Mouse (Mus musculus) megakaryocyte-erythroid progenitor cell, adult 5 weeks (primary cell): ENCODE measurements around the gene Vmn1r89. TPM values are rescaled to one million over a fixed set of nuclear protein-coding genes. Genes with fewer than 3 reads are reported as not detected.

Experiments
- polyA plus RNA-seq: library from polyadenylated mRNA; stranded (reverse); fragments of >175 nt; gene quantifications from 2 replicates; pipeline ENCODE4 v1.2.3, GENCODE M21; 2012

The Vmn1r89 gene
- polyA plus RNA-seq: not detected in 2 replicates

DNA sequence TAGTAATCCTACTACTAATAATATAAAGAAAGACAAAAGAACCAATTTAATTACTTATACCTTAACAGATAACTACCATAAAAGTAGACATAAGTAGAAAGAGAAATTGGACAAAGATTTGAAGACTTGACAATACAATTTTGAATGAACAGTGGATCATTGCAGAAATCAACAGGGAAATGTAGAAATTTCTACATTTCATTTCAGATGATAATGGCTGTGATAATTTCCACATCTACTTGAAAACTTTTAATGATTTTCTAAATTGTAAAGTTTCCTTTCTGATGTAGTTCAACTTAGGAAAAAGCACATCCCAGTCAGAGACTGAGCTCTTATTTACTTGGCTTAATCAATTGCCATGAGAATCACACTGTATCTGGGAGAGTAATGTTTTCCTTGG, at the start of gene Vmn1r89:
Gene Vmn1r89 (plus strand): TSS at position 301 of the 400 bp plus-strand sequence.

Other genes with a start within 250 kb of the Vmn1r89 start
- 3.0 and 3.8 TPM in 2 replicates for gene Zfp324, start 247.2 kb upstream of the Vmn1r89 start, polyA plus RNA-seq
- 4.6 and 4.9 TPM in 2 replicates for gene Zfp446, start 235.2 kb upstream of the Vmn1r89 start, polyA plus RNA-seq
- not detected in 2 replicates for gene Slc27a5, start 214.8 kb upstream of the Vmn1r89 start, polyA plus RNA-seq
- 371 and 417 TPM in 2 replicates for gene Trim28, start 213.9 kb upstream of the Vmn1r89 start, polyA plus RNA-seq
- 75.2 and 96.9 TPM in 2 replicates for gene Zbtb45, start 203.0 kb upstream of the Vmn1r89 start, polyA plus RNA-seq
- gene Chmp2a, start 178.2 kb upstream of the Vmn1r89 start, polyA plus RNA-seq: 222 and 231 TPM in 2 replicates
- 259 and 281 TPM in 2 replicates for gene Ube2m, start 174.7 kb upstream of the Vmn1r89 start, polyA plus RNA-seq
- gene Mzf1, start 158.3 kb upstream of the Vmn1r89 start, polyA plus RNA-seq: 1.3 and 1.6 TPM in 2 replicates
- gene Vmn1r85, start 117.8 kb upstream of the Vmn1r89 start, polyA plus RNA-seq: 0.01 TPM in 1 of 2 replicates, not detected in the other
- not detected in 2 replicates for gene Vmn1r86, start 93.1 kb upstream of the Vmn1r89 start, polyA plus RNA-seq
- 0.02 TPM in 1 of 2 replicates, not detected in the other for gene Vmn1r87, start 72.9 kb upstream of the Vmn1r89 start, polyA plus RNA-seq
- gene Vmn1r88, start 53.5 kb upstream of the Vmn1r89 start, polyA plus RNA-seq: 0.01 TPM in 2 replicates
- 63.9 and 82.8 TPM in 2 replicates for gene Lig1, start 64.3 kb downstream of the Vmn1r89 start, polyA plus RNA-seq
- gene Zswim9, start 65.7 kb downstream of the Vmn1r89 start, polyA plus RNA-seq: 1.2 and 1.8 TPM in 2 replicates
- gene Pla2g4c, start 111.6 kb downstream of the Vmn1r89 start, polyA plus RNA-seq: 0.06 and 0.13 TPM in 2 replicates
- gene Cabp5, start 185.1 kb downstream of the Vmn1r89 start, polyA plus RNA-seq: not detected in 2 replicates
- gene Bsph1, start 237.8 kb downstream of the Vmn1r89 start, polyA plus RNA-seq: not detected in 2 replicates